Mouse (Mus musculus): ENCODE data around the gene Tmem269.

Tmem269 gene

GRCm38 (mm10) chr4:119233256-119233901, 15.4 kb upstream of the Tmem269 start:
- peak; percentile 40 for DNase-seq

DNA sequence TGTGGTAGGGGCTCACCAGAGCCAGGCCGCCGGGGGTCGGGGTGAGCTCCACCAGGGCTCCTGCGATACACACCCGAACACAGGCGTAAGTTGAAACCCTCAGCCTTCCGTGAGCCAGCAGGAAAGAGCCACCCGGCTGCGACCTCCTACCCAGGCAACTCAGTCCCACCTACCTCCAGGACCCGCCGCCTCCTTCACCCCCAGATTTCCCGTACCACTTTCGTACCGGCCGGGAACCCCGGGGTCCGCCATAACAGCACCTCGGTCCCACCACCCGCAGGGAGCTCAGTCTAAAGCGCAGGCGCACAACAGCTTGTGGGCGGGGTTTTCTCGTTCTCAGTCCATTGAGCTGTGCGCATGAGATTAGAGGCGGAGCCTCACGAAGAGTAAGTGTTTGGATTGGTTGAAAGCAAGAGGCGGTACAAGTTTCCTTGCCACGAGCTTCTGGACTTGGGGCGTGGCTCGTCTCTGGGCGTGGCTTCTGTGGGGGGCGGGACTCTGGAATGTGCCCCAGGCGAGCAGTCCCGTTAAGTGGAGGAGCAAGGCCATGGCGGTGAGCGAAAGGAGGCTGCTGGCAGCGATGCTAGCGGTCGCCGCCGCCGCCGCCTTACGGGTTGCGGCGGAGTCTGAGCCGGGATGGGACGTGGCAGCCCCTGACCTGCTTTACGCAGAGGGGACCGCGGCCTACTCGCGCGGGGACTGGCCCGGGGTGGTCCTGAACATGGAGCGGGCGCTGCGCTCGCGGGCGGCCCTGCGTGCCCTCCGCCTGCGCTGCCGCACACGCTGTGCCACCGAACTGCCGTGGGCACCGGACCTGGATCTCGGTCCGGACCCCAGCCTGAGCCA, 14.6 kb upstream of the Tmem269 start, which contains the start of the genes AU022252 and P3h1:
Gene AU022252 (minus strand): TSS at position 303 of the 846 bp plus-strand sequence.
Gene P3h1 (plus strand): TSS at position 506 of the 846 bp plus-strand sequence.
- peak; percentile 99 for DNase-seq

DNA sequence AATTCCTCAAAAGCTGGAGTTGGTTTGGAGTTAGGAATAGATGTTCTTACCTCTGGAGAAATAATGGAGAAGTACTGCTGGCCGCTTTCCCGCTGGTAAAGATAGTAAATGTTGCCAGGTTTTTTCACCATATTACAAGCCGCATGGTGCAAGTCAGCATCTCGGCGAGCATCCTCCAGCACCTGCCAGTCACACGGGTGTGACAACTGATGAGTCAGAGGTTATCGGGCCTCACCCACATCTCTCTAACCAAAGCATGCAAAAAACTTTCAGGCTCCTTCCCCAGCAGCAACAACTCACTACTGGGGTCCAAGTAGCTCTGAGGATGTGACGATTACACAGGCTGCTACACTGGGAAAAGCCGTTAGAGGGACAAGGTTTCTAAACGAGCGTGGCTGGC, 8.7 kb upstream of the Tmem269 start:
- DNase-seq, result no peak

GRCm38 (mm10) chr4:119225719-119226118, 7.7 kb upstream of the Tmem269 start:
- DNase-seq, result no peak

DNA sequence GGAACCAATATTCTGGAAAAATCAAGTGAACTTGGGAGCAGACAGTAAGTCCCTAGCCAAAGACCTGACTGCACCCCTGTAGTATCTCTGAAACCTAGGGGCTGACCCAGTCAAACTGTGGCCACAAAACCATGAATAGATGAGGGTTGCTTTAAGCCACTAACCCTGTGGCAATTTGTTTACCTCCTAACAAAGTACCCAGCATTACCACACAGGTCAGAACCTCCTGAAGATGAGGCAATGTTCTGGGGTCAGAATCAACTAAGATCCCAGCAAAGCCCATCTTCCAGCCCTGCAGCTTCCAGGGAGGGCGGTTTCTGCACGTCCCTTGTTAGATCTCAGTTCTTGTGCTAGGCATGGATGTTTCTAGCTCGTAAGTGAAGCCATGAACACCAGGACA, 6.5 kb upstream of the Tmem269 start:
- no peak for DNase-seq

DNA sequence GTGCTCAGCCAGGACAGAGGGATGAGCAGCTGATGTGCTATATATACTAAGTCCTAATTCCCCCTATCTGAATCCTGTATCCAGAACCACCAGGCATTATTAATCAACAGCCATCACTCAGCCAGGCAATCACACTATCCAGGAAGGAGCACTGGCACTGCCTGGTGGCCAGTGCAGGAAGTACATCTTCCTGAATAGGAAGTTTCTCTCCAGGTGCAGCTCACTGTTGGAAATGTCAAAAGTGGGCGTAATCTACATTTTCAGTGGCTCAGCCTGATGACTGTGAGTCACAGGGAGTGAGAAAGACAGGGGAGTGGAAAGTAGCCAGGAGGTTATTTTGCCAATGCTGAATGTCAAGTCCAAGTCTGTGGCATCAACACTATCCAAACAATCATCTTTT, 5.7 kb upstream of the Tmem269 start:
- DNase-seq, result peak; percentile 40

DNA sequence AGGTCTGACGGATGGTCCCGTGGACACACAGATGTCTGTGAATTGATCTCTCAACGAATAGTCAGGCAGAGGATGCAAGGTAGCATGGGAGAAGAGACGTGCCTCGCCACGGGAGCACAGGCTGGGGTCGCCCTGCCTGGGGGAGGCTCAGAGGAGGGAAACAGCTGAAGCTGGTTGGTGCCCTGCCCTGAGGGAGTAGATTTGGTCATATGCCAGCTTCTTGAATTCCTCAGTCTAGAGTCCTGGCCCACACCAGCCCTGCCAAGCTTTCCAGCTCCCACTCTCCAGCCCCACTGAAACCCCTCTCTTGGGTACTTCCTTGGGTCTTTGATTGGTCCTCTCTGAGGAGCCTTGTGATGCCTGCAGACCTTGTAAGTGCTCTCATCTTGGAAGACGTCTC, 1.4 kb downstream of the Tmem269 start:
- no peak for DNase-seq

- peak; percentile 41 for DNase-seq
Observed at GRCm38 (mm10) chr4:119204672-119205071, 13.3 kb downstream of the Tmem269 start.

DNA sequence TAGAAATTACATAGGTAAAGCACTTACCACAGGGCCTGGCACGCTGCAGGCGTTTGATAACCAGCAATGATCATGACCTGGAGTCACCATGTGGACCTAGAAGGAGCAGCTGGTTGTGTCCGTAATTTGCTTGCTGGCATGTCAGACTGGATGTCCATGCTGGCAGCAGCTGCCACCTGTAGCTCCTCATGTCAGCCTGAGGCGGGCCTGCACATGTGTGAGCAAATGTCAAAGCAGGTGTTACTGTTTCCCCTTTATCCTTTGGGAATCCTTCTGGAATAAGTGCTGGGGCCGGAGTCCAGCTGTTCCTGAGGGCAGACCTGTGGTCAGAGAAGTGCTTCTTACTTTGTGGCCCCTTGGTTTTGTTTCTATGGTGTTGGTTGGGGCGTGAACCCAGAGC, 19.9 kb downstream of the Tmem269 start:
- no peak for DNase-seq

GRCm38 (mm10) chr4:119195582-119196320, 22.3 kb downstream of the Tmem269 start:
- DNase-seq, result no peak

GRCm38 (mm10) chr4:119194909-119195581, 23.0 kb downstream of the Tmem269 start, which contains the start of gene Svbp:
TSS of gene Svbp (plus strand) at chr4:119195306.
- peak; percentile 78 for DNase-seq

DNA sequence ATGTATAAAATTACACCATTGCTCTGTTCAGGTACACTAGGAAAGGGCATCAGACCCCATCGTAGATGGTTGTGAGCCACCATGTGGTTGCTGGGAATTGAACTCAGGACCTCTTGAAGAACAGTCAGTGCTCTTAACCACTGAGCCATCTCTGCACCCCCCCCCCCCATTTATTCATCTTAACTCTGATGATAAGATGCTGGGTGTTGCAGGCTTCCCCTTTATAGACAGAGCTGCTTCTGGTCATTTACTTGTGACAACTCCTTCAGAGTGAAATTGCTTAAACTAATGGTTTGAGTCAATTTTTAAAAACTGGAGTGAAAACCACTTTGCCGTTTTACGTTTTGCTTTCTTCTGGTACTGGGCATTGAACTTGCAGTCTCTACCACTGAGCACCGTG, 25.3 kb downstream of the Tmem269 start:
- no peak for DNase-seq

- DNase-seq, result no peak
Observed at GRCm38 (mm10) chr4:119191273-119191672, 26.7 kb downstream of the Tmem269 start.

- DNase-seq, result no peak
Observed at GRCm38 (mm10) chr4:119190618-119191017, 27.4 kb downstream of the Tmem269 start.

GRCm38 (mm10) chr4:119189864-119190263, 28.2 kb downstream of the Tmem269 start, which contains the start of gene Ermap:
TSS of gene Ermap (minus strand) at chr4:119190011.
- DNase-seq, result no peak

- DNase-seq, result no peak
Observed at GRCm38 (mm10) chr4:119189392-119189791, 28.6 kb downstream of the Tmem269 start.

- DNase-seq, result no peak
Observed at GRCm38 (mm10) chr4:119188060-119188785, 29.8 kb downstream of the Tmem269 start.

DNA sequence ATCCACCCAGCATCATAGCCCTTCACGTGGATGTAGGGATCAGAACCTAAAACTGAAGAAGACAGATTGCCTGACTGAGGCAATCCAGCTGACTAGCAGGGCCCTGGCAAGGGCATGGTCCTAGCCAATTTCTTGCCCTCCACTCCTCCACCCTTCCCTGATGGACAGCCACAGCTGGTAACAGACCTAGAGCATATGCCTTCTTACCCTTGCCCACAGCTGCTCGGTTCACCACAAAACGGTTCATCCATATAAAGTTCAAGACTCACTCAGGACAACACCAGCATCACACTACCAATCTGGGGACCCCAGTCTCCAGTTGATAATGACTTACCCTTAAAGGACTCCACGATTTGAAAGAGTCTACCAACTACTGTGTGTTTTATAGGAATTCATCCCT, 32.2 kb downstream of the Tmem269 start:
- no peak for DNase-seq

GRCm38 (mm10) chr4:119183525-119183924, 34.5 kb downstream of the Tmem269 start:
- no peak for DNase-seq

GRCm38 (mm10) chr4:119181456-119181855, 36.6 kb downstream of the Tmem269 start:
- no peak for DNase-seq

- DNase-seq, result no peak
Observed at GRCm38 (mm10) chr4:119180133-119180707, 37.8 kb downstream of the Tmem269 start.

GRCm38 (mm10) chr4:119178331-119178730, 39.7 kb downstream of the Tmem269 start:
- peak; percentile 29 for DNase-seq
